ENCODE assay signal across 8 mouse cellular contexts in genomic region chr1:74235938-74236589, GRCm38 (mm10). TPM values are rescaled to one million over a fixed set of nuclear protein-coding genes. Genes with fewer than 3 reads are reported as not detected.
DNase-seq lines count a peak whose midpoint lies in the region; ATAC-seq lines count a peak whose summit lies in the region.

Gene Arpc2 (plus strand): TSS chr1:74236084.

- no peaks in the 10 kb centered on the region for H3K27me3 ChIP-seq in heart, embryonic 10.5 days (ENCODE audit: insufficient read depth, poor library complexity, severe bottlenecking)
- no peaks in the 10 kb centered on the region for H3K27me3 ChIP-seq in kidney, embryonic 15.5 days

- ATAC-seq in erythroblast, adult 5-6 weeks (replicated peaks; ENCODE audit: low FRiP score, poor library complexity, severe bottlenecking): peak; percentile 86
- peak; percentile 92 for ATAC-seq in kidney, embryonic 15.5 days (replicated peaks; ENCODE audit: low FRiP score)
- ATAC-seq in monocyte, adult 5-6 weeks (replicated peaks; ENCODE audit: insufficient number of reproducible peaks, low FRiP score, low TSS enrichment, poor library complexity, severe bottlenecking): peak; percentile 45

- H3K9me3 ChIP-seq in heart, embryonic 10.5 days: no peaks in the 10 kb centered on the region
- H3K9me3 ChIP-seq in kidney, embryonic 15.5 days (replicated peaks): no peaks in the 10 kb centered on the region

- peak within 1 kb of the TSS; percentile 96 for H3K27ac ChIP-seq in heart, embryonic 10.5 days
- H3K27ac ChIP-seq in kidney, embryonic 15.5 days: peak within 1 kb of the TSS; percentile 95

- no peaks in the 10 kb centered on the region for H3K36me3 ChIP-seq in heart, embryonic 10.5 days
- no peaks in the 10 kb centered on the region for H3K36me3 ChIP-seq in kidney, embryonic 15.5 days

- H3K9ac ChIP-seq in kidney, embryonic 15.5 days: peak within 1 kb of the TSS; percentile 96

- peak within 1 kb of the TSS; percentile 80 for H3K4me3 ChIP-seq in heart, embryonic 10.5 days
- peak within 1 kb of the TSS; percentile 93 for H3K4me3 ChIP-seq in kidney, embryonic 15.5 days (replicated peaks)

- H3K4me1 ChIP-seq in heart, embryonic 10.5 days: peaks cover 35% of the 10 kb centered on the region
- H3K4me1 ChIP-seq in kidney, embryonic 15.5 days: peaks cover 37% of the 10 kb centered on the region

- peak; percentile 99 for DNase-seq in B cell, adult 2 months
- peak; percentile 98 for DNase-seq in brain, adult 2 months (ENCODE audit: low read depth, low spot score)
- peak; percentile 97 for DNase-seq in heart, embryonic 10.5 days (ENCODE audit: low spot score)
- peak; percentile 98 for DNase-seq in liver
- peak; percentile 96 to 98 for DNase-seq in spleen, postnatal 4 days (ENCODE audit: low spot score in 2 of 2)

- WGBS in heart, embryonic 10.5 days: 3% methylated on average over 40 of the region's 55 CpGs
- WGBS in kidney, embryonic 15.5 days: under 1% methylated on average over 44 of the region's 55 CpGs

- peak within 1 kb of the TSS; percentile 84 for H3K4me2 ChIP-seq in kidney, embryonic 15.5 days

RNA-seq across cellular contexts. Expression of gene Arpc2, which starts in this region (rescaled TPM):
- total RNA-seq in erythroblast, adult 5-6 weeks (2015; ENCODE audit: low replicate concordance): 283 and 297 TPM in 2 replicates
- 147 and 152 TPM in 2 replicates for total RNA-seq in erythroblast, adult 5-6 weeks (2017; ENCODE audit: low replicate concordance)
- polyA plus RNA-seq in heart, embryonic 10.5 days (2016; fragmentation: Nextera tagmentation; extraction: Ambion mirVana): 470 and 475 TPM in 2 replicates
- 446 and 449 TPM in 2 replicates for polyA plus RNA-seq in kidney, embryonic 15.5 days (2015; fragmentation: Nextera tagmentation; extraction: Ambion mirVana)
- 755 to 1,060 TPM (median 1,019 TPM) in 3 replicates for total RNA-seq in monocyte, adult 5-6 weeks (2017)

Comparison
In these comparisons a context has a peak if more than half of its experiments do, and no peak if none do; other contexts are left out.
1. Peak in every context shown above with its lines: DNase-seq, ATAC-seq, H3K4me3 ChIP-seq and H3K27ac ChIP-seq.